Mouse (Mus musculus) gonadal fat pad, adult 2 months (tissue): ENCODE data around the gene Tspan31. TPM values are rescaled to one million over a fixed set of nuclear protein-coding genes. Genes with fewer than 3 reads are reported as not detected.

Experiments used
- DNase-seq: peaks from one replicate; pipeline ENCODE4 v3.0.0-alpha.2; 2012; ENCODE audit warnings: low read depth
- polyA plus RNA-seq: library from polyadenylated mRNA; depleted of rRNA; stranded (reverse); fragments of >200 nt; gene quantifications from 2 replicates; pipeline ENCODE4 v1.2.3, GENCODE M21; 2012; rRNA removed

Tspan31 gene
- 128 and 146 TPM in 2 replicates for polyA plus RNA-seq

DNA sequence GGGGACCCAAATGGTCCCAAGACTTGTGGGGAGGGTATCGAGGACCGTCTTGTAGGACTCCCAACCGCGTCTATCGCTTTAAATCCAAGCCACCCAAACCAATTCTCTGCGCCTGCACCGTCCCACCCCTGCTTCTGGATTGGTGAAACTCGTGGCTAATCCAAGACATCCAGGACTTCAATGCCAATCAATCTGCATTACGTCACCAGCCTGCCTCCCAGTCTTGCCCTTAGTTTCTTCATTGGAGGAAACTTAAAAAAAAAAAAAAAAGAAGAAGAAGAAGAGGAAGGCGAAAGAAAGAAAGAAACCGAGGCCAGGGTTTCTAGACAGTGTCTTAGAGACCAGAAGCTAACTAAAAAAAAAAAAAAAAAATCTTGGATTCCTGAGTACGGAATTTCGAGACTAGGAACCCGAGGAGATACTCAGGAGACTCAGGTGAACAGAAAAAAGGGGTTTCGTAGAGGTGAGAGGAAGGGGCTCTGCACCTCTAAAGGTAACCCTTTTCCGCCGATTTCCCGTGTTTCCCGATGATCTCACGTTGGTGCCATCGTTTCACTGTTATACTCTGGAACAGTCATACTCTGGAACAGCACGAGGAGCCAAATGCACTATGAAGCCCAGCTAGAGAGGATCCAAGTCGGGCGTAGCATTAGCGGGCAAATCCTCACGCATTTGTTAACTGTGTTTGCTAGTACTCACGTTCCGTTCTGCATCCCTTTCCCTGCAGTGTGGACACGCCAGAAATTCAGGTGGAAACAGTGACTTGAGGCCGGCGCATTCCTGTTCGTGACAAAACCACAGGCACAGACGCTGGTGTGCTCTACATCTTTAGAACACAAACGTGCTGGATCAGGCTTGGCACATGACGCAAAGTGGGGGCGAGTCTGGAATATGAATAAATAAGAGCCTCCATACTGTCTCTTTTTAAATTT lies at the start of gene Tspan31:
Gene Tspan31, minus strand, starts transcription at position 75 of the 932 bp plus-strand sequence.
- DNase-seq, result peak; percentile 85

DNA sequence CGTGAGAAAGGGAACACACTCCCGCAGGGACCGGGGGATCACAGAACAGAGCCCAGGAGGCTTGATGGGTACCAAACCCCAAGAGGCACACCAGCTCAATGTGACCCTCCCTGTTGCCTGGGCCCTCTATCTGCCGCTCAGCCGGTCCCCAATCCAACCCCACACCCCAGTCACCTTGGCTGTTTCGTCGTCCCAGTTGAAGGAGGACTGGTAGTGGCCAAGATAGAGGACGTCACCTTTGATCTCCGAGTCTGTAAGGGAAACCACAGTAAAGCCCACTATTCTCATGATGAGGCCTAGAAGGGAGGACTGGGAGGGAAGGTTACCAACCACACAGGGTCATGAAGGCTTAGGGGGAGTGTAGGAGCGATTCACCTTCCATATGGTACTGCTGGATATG lies 49.2 kb upstream of the Tspan31 start:
- DNase-seq, result no peak

DNA sequence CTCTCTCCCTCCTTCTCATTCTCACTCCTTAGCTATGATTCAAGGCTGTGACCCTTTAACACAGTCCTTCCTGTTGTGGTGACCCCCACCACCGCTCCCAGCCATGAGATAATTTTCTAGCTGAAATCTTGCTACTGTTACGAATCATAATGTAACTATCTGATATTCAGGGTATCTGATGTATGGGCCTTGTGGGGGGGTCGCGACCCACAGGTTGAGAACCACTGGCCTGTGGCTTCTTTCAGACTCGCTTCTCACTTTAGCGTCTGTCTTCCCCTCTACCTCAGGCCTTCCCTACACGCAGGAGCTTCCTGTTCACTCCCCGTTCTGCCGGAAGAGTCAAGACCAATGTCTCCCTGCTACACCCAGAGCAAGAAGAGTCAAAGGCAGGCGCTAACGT lies 48.4 kb upstream of the Tspan31 start:
- DNase-seq, result no peak

DNA sequence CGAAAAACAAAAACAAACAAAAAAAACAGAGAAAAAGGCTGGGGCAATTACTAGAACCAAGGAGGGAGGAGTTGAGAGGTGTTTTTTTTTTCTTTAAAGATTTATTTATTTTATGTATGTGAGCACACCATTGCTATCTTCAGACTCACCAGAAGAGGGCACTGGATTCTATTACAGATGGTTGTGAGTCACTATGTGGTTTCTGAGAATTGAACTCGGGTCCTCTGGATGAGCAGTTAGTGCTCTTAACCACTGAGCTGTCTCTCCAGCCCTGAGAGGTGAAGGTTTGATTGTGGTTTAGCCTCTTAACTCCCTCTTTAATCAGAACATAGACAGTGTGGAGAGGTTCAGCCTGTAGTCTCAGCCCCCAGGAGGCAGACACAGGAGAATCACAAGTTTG lies 45.0 kb upstream of the Tspan31 start:
- DNase-seq, result no peak

DNA sequence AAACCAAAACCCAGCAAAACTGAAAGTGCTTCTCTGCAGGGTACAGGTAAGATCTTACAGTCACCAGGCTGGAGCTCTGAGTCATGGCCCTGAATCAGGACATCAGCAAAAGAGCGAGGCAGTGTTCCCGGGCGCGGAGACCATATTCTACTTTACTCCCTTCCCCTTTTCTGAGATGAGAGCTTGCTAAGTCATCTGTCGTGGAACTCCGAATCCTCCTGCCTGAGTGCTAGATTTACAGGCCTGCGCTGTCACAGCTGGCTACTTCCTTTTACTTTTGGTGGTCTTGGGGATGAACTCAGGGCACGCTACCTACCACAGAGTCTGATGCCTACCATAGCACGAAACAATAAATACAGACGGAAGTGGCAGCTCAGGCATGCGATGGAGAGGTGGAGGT lies 44.3 kb upstream of the Tspan31 start:
- no peak for DNase-seq

DNA sequence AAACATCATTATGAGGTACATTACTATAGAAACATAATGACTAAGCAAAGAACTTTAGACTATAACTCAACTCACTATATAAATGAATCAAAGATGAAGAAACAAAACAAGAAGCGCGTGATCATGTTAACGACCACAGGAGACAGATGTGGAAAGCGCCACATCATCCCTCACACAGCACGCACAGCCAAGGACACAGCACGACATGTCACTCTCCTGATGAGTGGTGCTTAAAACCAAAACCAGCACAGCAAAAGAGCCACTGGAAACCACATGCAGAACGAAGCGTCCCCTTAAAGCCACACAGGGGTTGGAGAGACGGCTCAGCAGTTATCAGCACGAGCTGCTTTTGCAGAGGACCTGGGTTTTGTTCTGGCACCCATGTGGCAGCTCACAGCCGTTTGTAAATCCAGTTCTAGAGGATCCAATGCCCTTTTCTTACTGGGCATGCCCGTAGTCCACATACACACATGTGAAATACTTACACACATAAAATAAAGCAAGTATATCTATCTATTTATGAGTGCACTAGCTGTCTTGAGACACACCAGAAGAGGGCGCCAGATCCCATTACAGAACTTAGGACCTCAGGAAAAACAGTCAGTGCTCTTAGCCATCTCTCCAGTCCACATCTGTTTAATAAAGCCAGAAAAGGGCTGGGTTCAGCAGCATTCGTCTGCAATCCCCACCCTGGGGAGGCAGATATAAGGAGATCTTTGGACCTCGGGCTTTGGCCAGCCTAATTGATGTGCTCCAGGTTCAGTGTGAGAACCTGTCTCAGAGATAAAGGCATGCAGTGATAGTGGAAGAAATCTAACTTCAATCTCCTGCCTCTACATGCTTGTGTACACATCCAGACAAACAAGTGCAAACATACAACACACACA lies 41.2 kb upstream of the Tspan31 start:
- DNase-seq, result no peak

DNA sequence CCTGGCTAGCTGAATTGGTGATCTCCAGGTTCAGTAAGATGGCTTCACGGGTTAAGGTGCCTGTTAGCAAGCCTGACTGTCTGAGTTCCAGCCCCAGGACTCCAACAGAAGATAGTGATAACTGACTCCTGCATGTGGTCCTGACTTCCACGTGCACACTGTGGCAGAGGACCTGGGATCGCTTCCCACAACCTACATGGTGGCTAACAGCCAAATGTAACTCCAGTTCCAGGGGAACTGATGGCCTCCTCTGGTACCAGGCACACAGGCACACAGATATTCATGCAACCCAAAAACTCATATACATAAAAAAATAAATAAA lies 38.2 kb upstream of the Tspan31 start:
- no peak for DNase-seq

DNA sequence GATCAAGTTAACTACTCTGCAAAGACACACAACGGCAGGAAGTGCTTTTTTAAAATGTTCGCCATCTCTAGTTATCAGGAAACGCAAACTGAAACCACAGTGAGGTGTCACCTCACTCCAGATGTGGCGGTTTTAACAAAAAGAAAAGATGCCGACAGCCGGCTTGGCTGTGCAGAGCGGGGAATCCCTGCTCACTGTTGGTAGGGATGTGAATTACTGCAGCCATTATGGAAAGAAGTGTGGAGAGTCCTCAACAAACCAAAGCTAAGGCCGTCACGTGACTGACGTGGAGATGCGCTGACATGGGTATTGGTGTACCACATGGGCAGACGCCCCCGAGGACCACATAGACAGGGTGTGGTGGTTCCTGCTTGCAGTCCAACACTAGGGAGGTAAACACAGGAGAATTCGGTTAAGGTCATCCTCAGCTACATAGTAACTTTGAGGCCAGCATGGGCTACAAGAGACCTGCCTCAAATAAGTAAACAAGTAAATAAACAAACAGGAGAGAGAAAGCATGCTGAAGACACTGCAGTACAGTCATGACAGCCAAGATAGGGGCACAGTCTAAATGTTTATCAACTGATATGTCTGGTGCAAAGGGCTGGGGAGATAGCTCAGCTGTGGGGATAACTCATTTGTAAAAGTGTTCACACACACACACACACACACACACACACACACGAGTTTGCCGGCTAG lies 37.6 kb upstream of the Tspan31 start:
- DNase-seq, result no peak

DNA sequence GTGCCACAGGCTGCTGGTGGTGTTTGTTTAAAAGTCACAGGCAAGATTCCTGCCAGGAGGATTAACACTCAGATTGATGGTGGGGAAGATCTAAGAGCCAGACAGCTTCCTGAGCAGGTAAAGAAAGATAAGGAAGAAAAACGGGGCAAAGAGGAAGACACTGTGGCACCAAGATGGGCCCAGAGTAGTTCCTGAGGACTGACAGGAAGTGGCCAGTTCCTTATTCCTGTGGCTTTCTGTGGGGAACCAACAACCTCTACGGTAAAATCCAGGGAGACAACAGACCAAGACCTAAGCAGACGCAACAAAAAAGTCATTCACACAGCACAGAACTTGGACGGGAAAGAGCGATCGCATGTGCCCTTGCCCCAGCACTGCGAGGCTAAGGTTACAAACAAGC lies 33.6 kb upstream of the Tspan31 start:
- DNase-seq, result no peak

DNA sequence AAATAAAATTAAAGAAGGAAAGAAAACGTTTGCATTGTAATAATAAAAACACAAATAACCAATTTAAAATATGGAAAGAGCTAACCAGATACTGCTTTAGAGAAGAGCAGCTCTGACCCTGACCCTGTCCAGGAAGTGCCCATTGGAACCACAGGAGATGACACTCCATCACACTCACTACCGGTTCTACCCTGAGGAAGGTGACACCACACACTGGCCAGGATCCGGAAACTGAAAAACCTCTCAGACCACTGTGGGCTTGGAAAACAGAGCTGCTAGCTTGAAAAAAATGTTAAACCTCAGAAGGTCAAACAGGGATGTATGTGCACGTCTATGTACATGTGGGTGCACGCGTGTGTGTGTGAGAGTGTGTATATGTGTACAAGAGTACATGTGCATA lies 31.1 kb upstream of the Tspan31 start:
- no peak for DNase-seq

DNA sequence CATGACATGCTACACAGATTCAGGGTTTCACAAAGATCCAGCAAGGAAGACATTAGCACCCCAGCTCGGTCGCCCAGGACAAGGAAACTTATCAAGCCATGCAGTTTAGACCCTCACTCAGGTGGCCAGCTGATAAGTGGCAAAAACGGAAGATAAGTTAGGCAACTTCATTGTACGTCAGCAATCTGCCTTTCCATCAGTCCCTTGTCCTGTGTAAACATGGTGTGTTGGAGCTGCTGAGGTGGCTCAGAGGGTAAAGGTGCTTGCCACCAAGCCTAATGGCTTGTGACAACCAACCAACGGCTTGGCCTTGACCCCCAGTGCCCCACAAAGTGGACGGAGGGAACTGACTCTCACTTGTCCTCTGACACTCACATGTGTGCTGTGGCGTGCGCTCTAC lies 30.4 kb upstream of the Tspan31 start:
- DNase-seq, result no peak

DNA sequence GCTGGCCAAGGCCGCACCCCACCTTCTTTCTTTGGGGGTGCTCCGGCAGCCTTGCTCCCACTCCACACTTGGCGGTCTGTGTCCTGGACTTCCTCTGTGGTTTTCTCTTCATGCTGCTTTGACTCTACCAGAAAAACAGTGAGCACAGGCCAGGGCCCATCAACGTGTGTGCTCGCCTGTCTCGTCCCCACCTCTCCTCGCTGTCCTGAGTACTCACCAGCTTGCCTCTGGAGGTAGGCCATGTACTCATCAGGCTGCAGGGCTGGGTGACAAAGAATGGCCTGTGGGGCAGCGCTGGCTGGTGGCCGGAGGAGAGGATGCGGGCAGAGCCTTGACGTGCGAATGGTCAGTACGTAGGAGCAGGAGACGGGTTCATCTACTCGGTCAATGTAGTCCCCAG lies 29.8 kb upstream of the Tspan31 start:
- no peak for DNase-seq

DNA sequence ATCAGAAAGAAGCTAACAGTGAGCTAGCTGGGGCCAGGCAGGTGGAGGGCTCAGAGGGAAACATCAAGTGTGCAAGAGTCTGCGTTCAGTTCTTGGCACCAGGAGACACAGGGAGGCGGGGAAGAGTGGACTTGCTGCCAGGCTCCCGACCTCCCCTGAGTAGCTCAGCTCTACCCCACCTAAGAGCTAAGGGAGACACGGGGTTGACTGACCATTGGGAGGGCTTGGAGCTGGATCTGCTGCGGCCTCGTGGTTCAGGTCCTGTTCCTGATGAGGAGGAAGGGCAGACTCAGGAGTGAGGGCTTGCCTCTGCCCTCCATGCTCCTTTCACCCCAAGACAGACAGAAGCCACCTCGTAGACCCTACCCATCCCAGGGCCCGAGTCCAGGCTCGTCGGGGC lies 29.1 kb upstream of the Tspan31 start:
- DNase-seq, result no peak

DNA sequence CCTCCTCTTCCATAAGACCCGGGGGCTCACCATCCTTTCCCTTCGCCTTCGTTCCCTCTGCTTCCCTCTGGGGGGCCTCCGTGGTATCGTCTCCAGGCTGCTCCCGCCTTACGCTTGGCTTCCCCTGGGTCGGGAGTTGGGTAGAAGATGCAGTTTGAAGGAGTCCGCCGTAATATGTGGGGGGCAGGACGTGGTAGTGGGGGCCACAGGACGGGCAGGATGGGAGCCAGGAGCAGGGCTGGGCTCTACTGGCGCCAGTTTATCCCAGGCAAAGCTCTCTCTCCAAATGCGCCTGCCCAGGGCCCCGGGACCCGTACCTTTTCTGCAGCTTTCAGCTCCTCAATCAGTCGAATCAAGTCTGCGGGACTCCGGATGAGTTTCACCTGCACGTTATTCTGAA lies 28.4 kb upstream of the Tspan31 start:
- no peak for DNase-seq

DNA sequence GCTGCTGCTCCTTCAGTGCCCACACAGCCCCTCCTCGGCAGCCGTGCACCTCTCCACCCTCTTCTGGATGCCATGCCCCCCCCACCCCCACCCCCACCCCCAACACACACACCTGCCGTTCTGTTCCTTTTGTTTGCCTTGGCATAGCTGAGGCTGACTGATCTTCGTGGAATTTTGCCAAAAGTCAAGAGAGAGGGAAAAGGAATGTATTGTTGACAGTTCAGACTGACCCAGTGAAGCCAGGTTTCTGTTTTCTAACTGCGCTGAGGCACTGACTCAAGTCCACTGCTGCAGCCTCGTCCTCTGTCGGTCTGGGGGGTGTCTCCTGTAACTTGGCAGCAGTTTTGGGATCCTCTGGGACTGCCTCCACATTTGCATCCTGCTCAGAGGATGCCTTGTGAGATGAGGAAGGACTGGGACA lies 24.3 kb upstream of the Tspan31 start:
- DNase-seq, result no peak

DNA sequence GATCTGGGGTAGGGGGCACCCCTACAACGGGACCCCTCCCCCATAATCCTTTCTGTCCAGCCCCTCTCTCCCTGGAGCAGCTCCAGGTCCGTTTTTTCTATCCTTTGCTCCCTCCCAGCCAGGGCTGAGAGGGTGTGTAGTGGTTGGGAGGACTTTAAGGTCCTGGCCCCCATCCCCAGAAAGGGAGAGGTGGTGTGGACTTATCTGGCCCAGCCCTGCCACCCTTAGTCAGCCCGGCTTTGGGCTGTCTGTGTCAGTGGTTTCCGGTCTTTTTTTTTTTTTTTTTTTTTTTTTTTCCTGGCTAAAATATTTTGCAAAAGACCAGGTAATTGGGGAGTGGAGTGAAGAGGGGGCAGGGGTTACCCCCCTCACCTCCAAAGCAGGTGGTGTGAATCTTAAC lies 22.7 kb upstream of the Tspan31 start:
- DNase-seq, result no peak

DNA sequence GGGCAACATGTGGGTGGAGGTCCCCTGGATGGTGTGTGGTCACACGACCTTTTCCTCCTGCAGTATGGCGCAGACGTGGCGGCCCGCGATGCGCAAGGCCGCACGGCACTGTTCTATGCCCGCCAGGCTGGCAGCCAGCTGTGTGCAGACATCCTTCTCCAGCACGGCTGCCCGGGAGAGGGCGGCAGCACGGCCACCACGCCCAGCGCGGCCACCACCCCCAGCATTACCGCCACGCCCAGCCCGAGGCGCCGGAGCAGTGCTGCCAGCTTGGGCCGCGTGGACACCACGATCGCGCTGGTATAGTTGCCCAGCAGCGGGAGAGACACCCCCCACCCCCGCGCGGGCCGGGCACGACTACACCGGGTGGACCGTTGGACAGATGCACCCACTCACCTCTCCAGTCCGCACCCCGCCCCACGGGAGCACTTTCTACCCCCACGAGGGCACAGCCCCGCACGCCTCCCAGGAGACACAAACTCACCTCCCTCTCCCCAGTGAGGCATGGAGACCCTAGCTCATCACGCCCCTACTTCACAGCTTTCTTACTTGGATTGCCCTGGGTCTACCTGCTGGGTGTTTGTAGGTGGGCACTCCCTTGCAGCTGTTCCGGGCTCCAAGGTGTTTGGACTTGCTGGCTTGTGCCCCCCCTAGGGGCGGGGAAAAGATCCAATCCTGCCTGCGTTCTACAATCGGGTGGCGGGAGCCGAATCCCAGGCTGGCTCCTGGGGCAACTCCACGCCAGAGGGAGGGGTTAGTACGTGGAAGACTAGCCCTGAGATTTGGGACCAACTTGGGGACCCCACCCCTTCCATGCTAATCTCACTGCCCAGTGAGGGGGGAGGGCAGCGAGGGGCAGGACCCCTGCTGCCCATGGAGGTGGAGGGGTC lies 21.7 kb upstream of the Tspan31 start:
- no peak for DNase-seq

DNA sequence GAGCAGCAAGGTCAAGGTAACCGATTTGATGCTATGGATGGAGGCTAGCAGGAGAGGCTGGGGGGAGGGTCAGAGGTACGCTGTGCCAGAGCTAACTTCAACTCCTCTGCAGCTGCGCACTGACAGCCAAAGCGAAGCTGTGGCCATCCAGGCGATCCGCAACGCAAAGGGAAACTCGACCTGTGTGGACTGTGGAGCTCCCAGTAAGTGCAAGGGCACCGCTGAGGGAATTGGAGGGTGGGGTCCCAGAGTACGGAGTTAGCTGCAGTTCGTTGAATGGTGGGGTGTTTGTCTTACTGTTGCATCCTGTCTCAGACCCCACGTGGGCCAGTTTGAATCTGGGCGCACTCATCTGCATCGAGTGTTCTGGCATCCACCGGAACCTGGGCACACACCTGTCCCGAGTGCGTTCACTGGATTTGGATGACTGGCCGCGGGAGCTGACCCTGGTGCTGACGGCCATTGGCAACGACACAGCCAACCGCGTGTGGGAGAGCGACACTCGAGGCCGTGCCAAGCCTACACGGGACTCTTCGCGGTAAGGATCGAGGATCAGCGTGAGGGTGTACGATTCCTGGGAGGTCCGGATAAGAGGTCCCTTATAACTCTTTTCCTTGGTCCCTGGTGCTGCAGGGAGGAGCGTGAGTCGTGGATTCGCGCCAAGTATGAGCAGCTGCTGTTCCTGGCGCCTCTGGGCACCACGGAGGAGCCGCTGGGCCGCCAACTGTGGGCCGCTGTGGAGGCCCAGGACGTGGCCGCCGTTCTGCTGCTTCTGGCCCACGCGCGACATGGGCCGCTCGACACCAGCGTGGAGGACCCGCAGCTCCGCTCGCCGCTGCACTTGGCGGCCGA lies 20.7 kb upstream of the Tspan31 start:
- no peak for DNase-seq

DNA sequence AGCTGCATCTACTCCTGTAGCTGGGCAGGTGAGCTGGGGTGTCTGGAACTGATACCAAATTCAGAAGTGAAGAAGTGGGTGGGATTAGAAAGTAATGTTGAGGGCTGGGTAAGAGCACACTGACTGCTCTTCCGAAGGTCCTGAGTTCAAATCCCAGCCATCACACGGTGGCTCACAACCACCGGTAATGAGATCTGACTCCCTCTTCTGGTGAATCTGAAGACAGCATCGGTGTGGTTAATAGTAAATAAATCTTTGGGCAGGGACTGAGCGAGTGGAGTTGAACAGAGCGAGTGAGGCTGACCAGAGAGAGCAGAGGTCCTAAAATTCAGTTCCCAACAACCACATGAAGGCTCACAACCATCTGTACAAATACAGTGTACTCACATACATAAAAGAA lies 15.6 kb upstream of the Tspan31 start:
- no peak for DNase-seq

DNA sequence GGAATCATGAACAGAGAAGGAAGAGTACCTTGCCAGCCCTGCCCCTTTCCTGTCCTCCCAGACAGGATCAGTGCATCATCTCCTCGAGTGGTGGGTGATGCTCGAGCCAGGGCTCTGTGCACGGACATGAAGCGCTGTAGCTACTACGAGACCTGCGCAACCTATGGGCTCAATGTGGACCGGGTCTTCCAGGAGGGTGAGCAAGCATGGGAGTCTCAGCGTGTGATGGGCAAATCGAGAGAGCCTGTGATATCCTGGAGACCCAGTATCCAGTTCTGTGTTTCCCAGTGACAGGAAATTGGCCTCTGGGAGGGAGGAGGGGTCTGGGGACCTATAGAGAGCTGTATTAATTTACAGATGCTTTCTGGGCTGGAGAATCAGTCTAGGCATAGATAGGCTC lies 15.0 kb upstream of the Tspan31 start:
- DNase-seq, result no peak
